Mouse (Mus musculus) forebrain, embryonic 12.5 days (tissue): ENCODE results near the gene Nceh1. TPM values are rescaled to one million over a fixed set of nuclear protein-coding genes. Genes with fewer than 3 reads are reported as not detected.

Experiments used
- ATAC-seq: fragments of 200-750 bp; cut with Nextera tagmentation; 2 replicates; pipeline ENCODE4 v1.8.0; 2017; ENCODE audit warnings: moderate TSS enrichment; ENCODE audit not compliant: low FRiP score
- H3K27ac ChIP-seq: fragments of 300-500 bp; sonication (generic); 2 replicates; pipeline ENCODE4 v1.5.1; 2016; ENCODE audit warnings: mild to moderate bottlenecking
- H3K27me3 ChIP-seq: fragments of 300-500 bp; sonication (generic); 2 replicates; pipeline ENCODE4 v1.6.1; 2016; ENCODE audit warnings: mild to moderate bottlenecking
- H3K36me3 ChIP-seq: fragments of 300-500 bp; sonication (generic); replicated peaks from 2 replicates; pipeline ENCODE4 v1.6.1; 2016; ENCODE audit warnings: mild to moderate bottlenecking
- H3K4me1 ChIP-seq: fragments of 300-500 bp; sonication (generic); 2 replicates; pipeline ENCODE4 v1.6.1; 2016
- H3K4me2 ChIP-seq: fragments of 300-500 bp; sonication (generic); 2 replicates; pipeline ENCODE4 v1.6.1; 2016; ENCODE audit warnings: mild to moderate bottlenecking, moderate library complexity
- H3K4me3 ChIP-seq: fragments of 300-500 bp; sonication (generic); replicated peaks from 2 replicates; pipeline ENCODE4 v1.5.1; 2016; ENCODE audit warnings: mild to moderate bottlenecking
- H3K9ac ChIP-seq: fragments of 300-500 bp; sonication (generic); 2 replicates; pipeline ENCODE4 v1.6.1; 2016; ENCODE audit warnings: mild to moderate bottlenecking
- H3K9me3 ChIP-seq: fragments of 300-500 bp; sonication (generic); 2 replicates; pipeline ENCODE4 v1.6.1; 2016
- WGBS: fragments of 180-500 bp; shearing (Covaris S2); methylation state at CpG from one replicate; pipeline ENCODE4 v1.1.7; 2016; 5-methylcytosine and 5-hydroxymethylcytosine counted together
- polyA plus RNA-seq: library from polyadenylated mRNA; unstranded; fragments of >200 nt; fragmentation: Nextera tagmentation; extraction: Ambion mirVana; gene quantifications from 2 replicates; pipeline ENCODE4 v1.2.1, GENCODE M21; 2016

The Nceh1 gene
- polyA plus RNA-seq, 1 experiment from 2014 or later: 4.4 TPM

DNA sequence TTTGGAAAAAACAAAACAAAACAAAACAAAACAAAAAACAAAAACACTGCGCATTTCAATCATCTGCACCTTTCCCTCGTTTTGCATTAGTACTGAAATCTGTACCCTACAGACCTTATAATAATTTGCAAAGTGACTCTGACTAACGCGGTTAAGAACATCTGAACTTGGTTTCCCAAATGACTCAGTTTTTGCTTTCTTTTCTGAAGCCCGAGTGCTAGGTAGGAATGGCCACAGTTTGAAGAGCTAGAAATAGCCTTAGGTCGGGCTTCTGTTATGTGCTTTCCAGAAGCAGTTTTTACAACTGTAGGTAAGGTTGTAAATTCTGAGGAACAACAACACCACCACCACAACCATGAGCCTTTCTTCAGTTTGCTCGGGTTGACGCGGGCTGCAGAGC, 59.1 kb downstream of the Nceh1 start:
- WGBS: 93% methylated on average over 9 of the region's 9 CpGs
- no peak for ATAC-seq
- no peaks in the 10 kb centered on the region for H3K36me3 ChIP-seq
- no peaks in the 10 kb centered on the region for H3K27me3 ChIP-seq
- H3K4me2 ChIP-seq: no peak overlapping the region
- no peaks in the 10 kb centered on the region for H3K9me3 ChIP-seq
- H3K4me1 ChIP-seq: no peaks in the 10 kb centered on the region
- no peak overlapping the region for H3K9ac ChIP-seq
- no peak overlapping the region for H3K27ac ChIP-seq
- H3K4me3 ChIP-seq: no peak overlapping the region

DNA sequence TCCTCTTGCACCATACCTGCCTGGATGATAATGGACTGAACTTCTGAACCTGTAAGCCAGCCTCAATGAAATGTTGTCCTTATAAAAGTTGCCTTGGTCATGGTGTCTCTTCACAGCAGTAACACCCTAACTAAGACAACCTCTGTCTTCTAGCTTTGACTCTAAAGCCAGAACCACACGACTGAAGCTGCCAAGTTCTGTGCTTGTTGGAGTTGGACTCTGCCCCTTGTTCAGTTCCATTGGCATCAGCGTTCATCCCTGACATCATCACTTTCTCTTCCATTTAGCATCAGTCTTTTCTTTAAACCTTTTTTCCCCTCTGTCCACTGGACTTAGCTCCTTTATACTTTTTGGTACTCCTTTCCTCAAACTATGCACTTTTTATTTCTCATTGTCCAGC, 63.4 kb downstream of the Nceh1 start:
- Histone ChIP-seq H3K4me1 (no peaks in the 10 kb centered on the region), H3K27ac (no peak overlapping the region), H3K4me2 (no peak overlapping the region), H3K27me3 (no peaks in the 10 kb centered on the region), H3K36me3 (no peaks in the 10 kb centered on the region), H3K4me3 (no peak overlapping the region), H3K9me3 (no peaks in the 10 kb centered on the region), H3K9ac (no peak overlapping the region)
- 89% methylated on average over 2 of the region's 2 CpGs for WGBS
- ATAC-seq: no peak

DNA sequence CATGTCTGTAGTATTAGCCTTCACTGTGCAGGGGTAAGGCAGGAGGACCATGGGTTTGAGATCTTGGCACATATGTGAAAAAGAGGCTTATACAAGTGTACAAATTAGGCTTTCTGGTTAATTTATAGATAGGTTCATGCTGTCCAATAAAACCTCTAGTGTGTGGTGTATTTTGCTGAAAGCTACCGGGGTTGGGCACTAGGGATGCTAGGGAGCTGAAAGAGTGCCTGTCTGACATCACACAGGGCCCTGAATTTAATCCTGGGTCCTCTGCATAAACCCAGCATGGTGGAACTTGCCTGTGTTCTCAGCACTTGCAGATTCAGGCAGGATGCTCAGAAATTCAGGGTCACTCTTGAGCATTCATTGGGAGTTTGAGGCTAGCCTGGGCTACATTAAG, 65.0 kb downstream of the Nceh1 start:
- Histone ChIP-seq H3K9me3 (no peaks in the 10 kb centered on the region), H3K9ac (no peak overlapping the region), H3K4me1 (no peaks in the 10 kb centered on the region), H3K4me2 (no peak overlapping the region), H3K36me3 (no peaks in the 10 kb centered on the region), H3K27ac (no peak overlapping the region), H3K27me3 (no peaks in the 10 kb centered on the region), H3K4me3 (no peak overlapping the region)
- ATAC-seq: no peak
- 78% methylated on average over 1 of the region's 1 CpGs for WGBS

DNA sequence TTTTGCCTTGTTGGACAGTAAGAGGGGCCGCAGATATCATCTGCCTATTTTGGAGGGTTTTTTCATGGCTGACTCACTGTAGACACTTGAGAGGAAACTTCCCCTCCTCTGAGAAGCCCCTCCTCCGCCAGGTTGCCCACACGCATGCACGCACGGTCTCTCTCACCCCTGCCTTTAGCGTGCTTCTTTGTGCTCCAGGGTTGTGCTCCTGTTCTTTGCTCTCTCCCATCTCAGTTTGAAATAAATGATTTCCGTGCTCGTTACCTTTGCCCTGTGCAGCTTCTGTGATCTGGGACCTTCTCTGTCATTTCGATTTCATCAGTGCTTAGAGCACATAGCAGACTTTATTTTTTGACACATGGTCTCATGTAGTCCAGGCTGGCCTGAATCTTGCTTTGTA, 66.3 kb downstream of the Nceh1 start:
- Histone ChIP-seq H3K4me3 (no peak overlapping the region), H3K27ac (no peak overlapping the region), H3K4me1 (no peaks in the 10 kb centered on the region), H3K9me3 (no peaks in the 10 kb centered on the region), H3K27me3 (no peaks in the 10 kb centered on the region), H3K4me2 (no peak overlapping the region), H3K9ac (no peak overlapping the region), H3K36me3 (no peaks in the 10 kb centered on the region)
- no peak for ATAC-seq
- WGBS: 90% methylated on average over 9 of the region's 9 CpGs

DNA sequence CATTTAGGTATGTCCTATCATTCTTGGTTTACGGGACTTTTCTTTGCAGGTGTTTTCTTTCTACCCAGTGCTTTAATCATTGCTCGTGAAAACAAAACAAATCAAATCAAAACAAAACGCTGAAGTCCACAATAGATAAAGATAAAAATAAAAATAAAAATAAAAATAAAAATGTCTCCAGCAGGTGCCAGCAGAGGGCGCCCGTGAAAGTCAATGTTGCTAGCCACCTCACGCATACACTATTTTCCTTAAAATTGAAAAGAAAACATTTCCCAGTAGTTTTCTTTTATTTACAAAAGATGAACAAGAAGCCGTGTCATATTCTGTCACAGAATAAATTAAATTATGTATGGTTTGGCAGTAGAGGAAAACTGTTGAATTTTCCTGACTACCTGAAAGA, 68.2 kb downstream of the Nceh1 start:
- 45% methylated on average over 7 of the region's 7 CpGs for WGBS

DNA sequence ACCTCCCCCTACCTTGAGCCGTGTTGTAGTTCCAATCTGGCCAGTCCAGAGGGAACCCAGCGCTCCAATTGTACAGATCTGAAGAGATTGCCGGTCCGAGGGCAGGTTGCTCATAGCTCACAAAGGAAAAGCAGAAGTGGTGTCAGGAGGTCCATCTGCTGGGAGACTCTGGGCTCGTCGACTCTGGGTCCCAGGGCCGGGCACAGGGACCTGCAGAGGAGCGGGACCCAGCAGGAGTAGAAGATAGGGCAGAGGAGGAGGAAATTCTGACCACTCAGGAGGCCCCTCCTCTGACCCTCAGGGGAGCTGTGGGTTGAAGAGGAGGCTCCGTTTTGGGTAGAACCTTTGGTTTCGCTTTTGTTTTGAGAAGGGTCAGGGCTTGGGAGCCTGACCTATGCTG, 75.7 kb downstream of the Nceh1 start:
- WGBS: 92% methylated on average over 10 of the region's 10 CpGs
- H3K4me1 ChIP-seq: no peaks in the 10 kb centered on the region
- H3K27me3 ChIP-seq: no peaks in the 10 kb centered on the region
- H3K36me3 ChIP-seq: no peaks in the 10 kb centered on the region
- H3K9ac ChIP-seq: no peak overlapping the region
- no peak overlapping the region for H3K4me2 ChIP-seq
- H3K4me3 ChIP-seq: no peak overlapping the region
- H3K9me3 ChIP-seq: no peaks in the 10 kb centered on the region
- ATAC-seq: no peak
- H3K27ac ChIP-seq: no peak overlapping the region

More for the DNA sequence above, 68.2 kb downstream of the Nceh1 start:
- Histone ChIP-seq H3K36me3 (no peaks in the 10 kb centered on the region), H3K4me3 (no peak overlapping the region), H3K27ac (no peak overlapping the region), H3K4me2 (no peak overlapping the region), H3K27me3 (no peaks in the 10 kb centered on the region), H3K9ac (no peak overlapping the region), H3K9me3 (no peaks in the 10 kb centered on the region), H3K4me1 (no peaks in the 10 kb centered on the region)
- no peak for ATAC-seq

DNA sequence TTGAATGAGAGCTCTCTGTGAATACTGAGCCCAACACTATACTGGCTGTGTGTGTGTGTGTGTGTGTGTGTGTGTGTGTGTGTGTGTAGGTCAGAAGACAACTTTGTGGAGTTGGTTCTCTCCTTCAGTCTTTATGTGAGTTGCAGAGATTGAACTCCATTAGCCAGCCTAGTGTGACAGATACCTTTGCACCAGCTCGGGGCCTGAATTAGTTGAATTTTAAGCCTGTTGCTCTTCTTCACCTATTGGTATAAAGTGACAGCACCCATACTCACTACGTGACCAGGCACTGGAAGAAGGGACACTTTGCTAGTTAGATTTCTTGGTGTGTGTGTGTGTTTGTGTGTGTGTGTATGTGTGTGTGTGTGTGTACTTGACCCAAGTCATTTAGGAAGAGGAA, 77.6 kb downstream of the Nceh1 start:
- no peak for ATAC-seq
- Histone ChIP-seq H3K9me3 (no peaks in the 10 kb centered on the region), H3K36me3 (no peaks in the 10 kb centered on the region), H3K4me3 (no peak overlapping the region), H3K27me3 (no peaks in the 10 kb centered on the region), H3K4me2 (no peak overlapping the region), H3K27ac (no peak overlapping the region), H3K9ac (no peak overlapping the region), H3K4me1 (no peaks in the 10 kb centered on the region)
- 94% methylated on average over 2 of the region's 2 CpGs for WGBS

DNA sequence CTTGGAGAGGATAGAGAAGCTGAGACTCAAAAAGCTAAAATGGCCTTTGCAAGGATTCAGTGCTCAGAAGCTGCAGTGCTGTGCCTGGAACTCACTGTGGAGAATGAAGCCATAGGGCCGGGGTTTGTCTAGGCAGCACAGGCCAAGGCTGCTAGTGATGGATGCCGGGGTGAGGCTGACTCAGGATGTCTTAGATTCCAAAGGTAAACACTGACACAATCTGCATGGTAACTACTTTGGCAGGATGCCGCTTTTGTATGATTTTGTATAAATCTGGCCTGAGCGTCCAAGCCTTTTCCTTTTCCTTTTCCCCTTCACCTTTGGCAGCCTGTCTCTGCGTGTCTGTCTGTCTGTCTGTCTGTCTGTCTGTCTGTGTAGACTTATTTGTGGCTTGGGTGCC, 84.6 kb downstream of the Nceh1 start:
- Histone ChIP-seq H3K27ac (no peak overlapping the region), H3K9ac (no peak overlapping the region), H3K27me3 (no peaks in the 10 kb centered on the region), H3K36me3 (no peaks in the 10 kb centered on the region), H3K9me3 (no peaks in the 10 kb centered on the region), H3K4me3 (no peak overlapping the region), H3K4me1 (0 out of 2 replicates have a peak, but pooled peaks cover 4% of the 10 kb centered on the region), H3K4me2 (no peak overlapping the region)
- WGBS: 92% methylated on average over 5 of the region's 5 CpGs
- no peak for ATAC-seq

DNA sequence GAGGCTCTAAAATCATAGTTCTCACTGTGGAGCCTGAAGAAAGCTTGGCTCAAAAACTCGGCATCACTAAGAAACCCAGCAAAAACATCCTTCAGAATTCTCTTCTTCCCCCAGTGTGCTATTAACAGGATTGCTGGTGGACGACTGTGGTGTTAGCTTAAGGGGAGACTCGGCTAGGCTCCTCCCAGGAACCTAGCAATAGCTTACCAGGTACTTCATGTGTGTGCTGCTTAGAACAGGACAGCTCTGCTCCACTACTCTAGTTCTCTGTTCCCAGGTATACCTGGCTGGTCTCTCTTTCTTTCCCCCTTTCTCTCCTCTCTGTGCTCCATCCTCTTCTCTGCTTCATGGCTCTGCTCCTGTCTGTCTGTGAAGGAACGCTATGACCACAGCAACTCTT, 85.1 kb downstream of the Nceh1 start:
- no peaks in the 10 kb centered on the region for H3K27me3 ChIP-seq
- no peak overlapping the region for H3K27ac ChIP-seq
- no peaks in the 10 kb centered on the region for H3K36me3 ChIP-seq
- no peak for ATAC-seq
- 0 out of 2 replicates have a peak, but pooled peaks cover 4% of the 10 kb centered on the region for H3K4me1 ChIP-seq
- no peak overlapping the region for H3K4me2 ChIP-seq
- 80% methylated on average over 4 of the region's 4 CpGs for WGBS
- no peak overlapping the region for H3K9ac ChIP-seq
- H3K4me3 ChIP-seq: no peak overlapping the region
- H3K9me3 ChIP-seq: no peaks in the 10 kb centered on the region

DNA sequence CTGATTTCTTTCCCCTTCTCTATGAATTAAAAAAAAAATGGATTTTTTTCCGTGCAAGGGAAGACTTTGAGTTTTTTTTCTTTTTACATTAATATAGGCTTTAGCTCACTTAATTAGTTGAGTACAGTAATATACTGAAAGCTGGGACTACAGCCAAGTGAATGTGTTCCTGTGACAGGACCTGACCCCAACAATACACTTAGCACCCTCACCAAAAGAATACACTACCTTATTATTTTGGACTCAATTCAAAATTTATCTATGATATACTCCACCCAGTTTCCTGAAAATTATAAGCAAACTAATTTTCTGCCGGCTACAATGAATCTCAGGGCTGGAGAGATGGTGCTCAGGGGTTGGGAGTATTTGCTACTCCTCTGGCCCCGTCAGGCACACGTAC, 86.4 kb downstream of the Nceh1 start:
- ATAC-seq: no peak
- Histone ChIP-seq H3K27me3 (no peaks in the 10 kb centered on the region; the same call in 1 of the 2 replicates), H3K36me3 (no peaks in the 10 kb centered on the region), H3K4me1 (0 out of 2 replicates have a peak, but pooled peaks cover 4% of the 10 kb centered on the region), H3K4me3 (no peak overlapping the region), H3K9me3 (no peaks in the 10 kb centered on the region), H3K27ac (no peak overlapping the region), H3K9ac (no peak overlapping the region), H3K4me2 (no peak overlapping the region)
- 88% methylated on average over 4 of the region's 4 CpGs for WGBS

DNA sequence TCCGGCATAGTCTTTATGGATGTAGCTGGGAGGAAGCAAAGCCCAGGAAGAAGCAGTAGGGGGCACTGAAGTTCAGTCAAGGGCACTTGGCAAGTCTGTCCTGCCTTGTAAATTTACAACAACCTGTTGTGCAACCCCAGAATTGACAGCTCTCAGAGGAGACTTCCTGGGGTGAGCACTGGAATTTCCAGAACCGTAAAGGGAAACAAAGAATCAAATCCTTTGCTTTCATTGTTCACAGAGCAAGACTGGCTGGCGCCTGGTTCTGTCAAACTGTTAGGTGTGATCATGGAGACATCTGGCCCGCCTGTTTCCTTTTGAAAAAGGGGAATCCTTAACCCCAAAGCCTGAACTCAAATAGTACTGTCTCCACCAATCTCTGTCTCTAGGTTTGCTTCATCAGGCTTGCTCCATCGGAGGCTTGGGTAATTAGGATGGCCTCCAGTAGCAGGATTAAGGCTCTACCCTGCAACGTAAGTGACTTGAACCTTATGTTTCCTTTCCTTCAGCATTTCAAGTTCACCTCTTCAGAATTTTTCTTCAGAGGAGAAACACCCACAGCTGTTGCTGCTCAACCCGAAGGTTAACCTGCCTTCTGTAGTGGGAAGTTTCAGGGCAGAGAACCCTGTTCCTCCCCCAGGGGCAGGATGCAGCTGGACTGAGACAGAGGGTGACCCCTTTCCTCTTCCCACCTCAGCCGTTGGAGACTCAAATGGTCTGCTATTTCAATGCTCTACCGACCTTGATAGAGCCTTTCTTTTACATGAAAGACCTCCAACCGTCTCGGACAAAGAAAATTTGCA, 87.6 kb downstream of the Nceh1 start:
- H3K4me3 ChIP-seq: no peak overlapping the region
- 41% methylated on average over 11 of the region's 11 CpGs for WGBS
- H3K9me3 ChIP-seq: no peaks in the 10 kb centered on the region
- H3K4me2 ChIP-seq: no peak overlapping the region
- H3K27me3 ChIP-seq: no peaks in the 10 kb centered on the region; the same call in 1 of the 2 replicates
- H3K27ac ChIP-seq: no peak overlapping the region
- 0 out of 2 replicates have a peak, but pooled peaks cover 4% of the 10 kb centered on the region for H3K4me1 ChIP-seq
- no peak overlapping the region for H3K9ac ChIP-seq
- no peaks in the 10 kb centered on the region for H3K36me3 ChIP-seq
- ATAC-seq: no peak

DNA sequence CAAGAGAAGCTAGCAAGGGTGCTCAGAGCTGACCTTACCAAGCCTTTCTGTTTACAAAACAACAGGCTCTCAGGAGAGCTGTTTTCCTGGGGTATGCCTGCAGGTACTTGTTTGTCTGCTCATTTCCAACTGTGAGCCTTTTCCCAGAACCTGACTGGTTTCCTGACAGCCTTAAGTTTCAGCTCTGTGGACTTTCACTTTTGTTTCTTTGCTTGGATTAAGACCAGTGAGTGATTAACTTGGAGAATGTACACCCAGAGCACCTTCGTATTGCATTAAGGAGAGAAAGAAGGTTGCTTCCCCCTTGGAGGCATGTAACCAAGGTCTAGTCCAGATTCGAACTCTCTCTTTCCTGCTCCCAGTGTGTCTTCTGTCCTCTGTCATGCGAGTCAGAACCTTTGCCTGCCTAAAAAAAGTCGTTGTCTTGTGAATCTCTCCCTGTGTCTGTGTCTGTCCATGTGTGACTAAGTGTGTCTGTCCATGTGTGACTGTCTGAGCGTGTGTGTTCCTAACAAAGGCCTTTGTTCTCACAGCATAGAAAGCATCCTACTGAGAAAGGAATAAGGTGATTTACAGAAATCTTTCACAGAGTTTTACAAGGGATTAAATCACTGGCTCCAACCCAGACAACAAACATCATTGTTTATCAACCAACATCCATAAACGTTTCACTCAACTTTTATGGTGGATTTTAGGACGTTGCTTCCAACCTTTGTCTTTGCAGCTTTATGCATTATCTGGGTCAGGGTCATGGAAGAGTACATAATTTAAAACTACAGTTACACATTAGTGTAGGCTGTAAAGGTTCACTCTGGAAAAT, 90.4 kb downstream of the Nceh1 start:
- no peak overlapping the region for H3K4me2 ChIP-seq
- H3K36me3 ChIP-seq: no peaks in the 10 kb centered on the region
- 0 out of 2 replicates have a peak, but pooled peaks cover 4% of the 10 kb centered on the region for H3K4me1 ChIP-seq
- no peaks in the 10 kb centered on the region for H3K9me3 ChIP-seq
- no peak overlapping the region for H3K27ac ChIP-seq
- no peak for ATAC-seq
- no peaks in the 10 kb centered on the region; the same call in 1 of the 2 replicates for H3K27me3 ChIP-seq
- H3K9ac ChIP-seq: no peak overlapping the region
- H3K4me3 ChIP-seq: no peak overlapping the region
- WGBS: 18% methylated on average over 7 of the region's 7 CpGs
